Mouse (Mus musculus): ENCODE results near the gene Phactr1. TPM values are rescaled to one million over a fixed set of nuclear protein-coding genes. Genes with fewer than 3 reads are reported as not detected.

Gene Phactr1
- total RNA-seq, 1 experiment: 1.2 TPM

GRCm38 (mm10) chr13:43070971-43071370, 390.5 kb downstream of the Phactr1 start:
- no peak for DNase-seq (ENCODE audit: low read depth, low spot score)
- Histone ChIP-seq H3K27ac (ENCODE audit: insufficient read depth, low read depth, low read length, poor library complexity, severe bottlenecking) (no peak overlapping the region), H3K36me3 (ENCODE audit: control insufficient read depth, insufficient read depth, low read length, poor library complexity, severe bottlenecking) (no peaks in the 10 kb centered on the region), H3K4me3 (ENCODE audit: insufficient read depth in 1 of 2, low read depth in 1 of 2, low read length in 2 of 2, poor library complexity in 1 of 2, severe bottlenecking in 1 of 2) (no peak overlapping the region), H3K9me3 (ENCODE audit: control insufficient read depth, insufficient read depth, low read depth, low read length) (no peaks in the 10 kb centered on the region), H3K9ac (ENCODE audit: insufficient read depth, low read depth, low read length, poor library complexity, severe bottlenecking) (no peak overlapping the region), H3K4me1 (ENCODE audit: control insufficient read depth in 2 of 2, insufficient read depth in 2 of 2, low read length in 2 of 2, poor library complexity in 1 of 2) (no peaks in the 10 kb centered on the region)
- in situ Hi-C loops (cut with MboI; ENCODE audit: low sequenced_read_pairs in 2 of 2, unreplicated experiment in 2 of 2): no loop called here
- TF ChIP-seq HCFC1 (IDR thresholded peaks at IDR 0.05; ENCODE audit: borderline replicate concordance, insufficient read depth, low read length) (no peak), ZC3H11A (IDR thresholded peaks at IDR 0.05; ENCODE audit: borderline replicate concordance, low read depth, low read length) (no peak), MAFK (IDR thresholded peaks at IDR 0.05; ENCODE audit: insufficient read depth, low read depth, low read length) (no peak), CHD2 (IDR thresholded peaks at IDR 0.05; ENCODE audit: low read depth, low read length) (no peak), ZNF384 (IDR thresholded peaks at IDR 0.05; ENCODE audit: low read depth, low read length) (no peak)

- in situ Hi-C loops (cut with MboI; ENCODE audit: low sequenced_read_pairs in 2 of 2, unreplicated experiment in 2 of 2): no loop called here
- H3K9ac ChIP-seq (ENCODE audit: insufficient read depth, low read depth, low read length, poor library complexity, severe bottlenecking): no peak overlapping the region
- H3K27ac ChIP-seq (ENCODE audit: insufficient read depth, low read depth, low read length, poor library complexity, severe bottlenecking): no peak overlapping the region
- no peaks in the 10 kb centered on the region for H3K4me1 ChIP-seq (ENCODE audit: control insufficient read depth in 2 of 2, insufficient read depth in 2 of 2, low read length in 2 of 2, poor library complexity in 1 of 2)
- H3K36me3 ChIP-seq (ENCODE audit: control insufficient read depth, insufficient read depth, low read length, poor library complexity, severe bottlenecking): no peaks in the 10 kb centered on the region
- H3K9me3 ChIP-seq (ENCODE audit: control insufficient read depth, insufficient read depth, low read depth, low read length): no peaks in the 10 kb centered on the region
- no peak for DNase-seq (ENCODE audit: low read depth, low spot score)
- H3K4me3 ChIP-seq (ENCODE audit: insufficient read depth in 1 of 2, low read depth in 1 of 2, low read length in 2 of 2, poor library complexity in 1 of 2, severe bottlenecking in 1 of 2): no peak overlapping the region
- TF ChIP-seq ZC3H11A (IDR thresholded peaks at IDR 0.05; ENCODE audit: borderline replicate concordance, low read depth, low read length): no peak
- no peak for TF ChIP-seq MAFK (IDR thresholded peaks at IDR 0.05; ENCODE audit: insufficient read depth, low read depth, low read length)
- TF ChIP-seq HCFC1 (IDR thresholded peaks at IDR 0.05; ENCODE audit: borderline replicate concordance, insufficient read depth, low read length): no peak
- TF ChIP-seq CHD2 (IDR thresholded peaks at IDR 0.05; ENCODE audit: low read depth, low read length): no peak
- TF ChIP-seq ZNF384 (IDR thresholded peaks at IDR 0.05; ENCODE audit: low read depth, low read length): no peak
Measured at GRCm38 (mm10) chr13:43075456-43075855, 395.0 kb downstream of the Phactr1 start.

- in situ Hi-C loops (cut with MboI; ENCODE audit: low sequenced_read_pairs in 2 of 2, unreplicated experiment in 2 of 2): no loop called here
Measured at GRCm38 (mm10) chr13:43077485-43077884, 397.1 kb downstream of the Phactr1 start.

GRCm38 (mm10) chr13:43085226-43085625, 404.8 kb downstream of the Phactr1 start:
- Histone ChIP-seq H3K9me3 (ENCODE audit: control insufficient read depth, insufficient read depth, low read depth, low read length) (no peaks in the 10 kb centered on the region), H3K27ac (ENCODE audit: insufficient read depth, low read depth, low read length, poor library complexity, severe bottlenecking) (no peak overlapping the region), H3K9ac (ENCODE audit: insufficient read depth, low read depth, low read length, poor library complexity, severe bottlenecking) (no peak overlapping the region), H3K4me1 (ENCODE audit: control insufficient read depth in 2 of 2, insufficient read depth in 2 of 2, low read length in 2 of 2, poor library complexity in 1 of 2) (no peaks in the 10 kb centered on the region), H3K36me3 (ENCODE audit: control insufficient read depth, insufficient read depth, low read length, poor library complexity, severe bottlenecking) (no peaks in the 10 kb centered on the region), H3K4me3 (ENCODE audit: insufficient read depth in 1 of 2, low read depth in 1 of 2, low read length in 2 of 2, poor library complexity in 1 of 2, severe bottlenecking in 1 of 2) (no peak overlapping the region)
- in situ Hi-C loops (cut with MboI; ENCODE audit: low sequenced_read_pairs in 2 of 2, unreplicated experiment in 2 of 2): no loop called here
- TF ChIP-seq MAFK (IDR thresholded peaks at IDR 0.05; ENCODE audit: insufficient read depth, low read depth, low read length) (no peak), ZNF384 (IDR thresholded peaks at IDR 0.05; ENCODE audit: low read depth, low read length) (no peak), HCFC1 (IDR thresholded peaks at IDR 0.05; ENCODE audit: borderline replicate concordance, insufficient read depth, low read length) (no peak)
- DNase-seq (ENCODE audit: low read depth, low spot score): no peak

More at GRCm38 (mm10) chr13:43077485-43077884, 397.1 kb downstream of the Phactr1 start:
- Histone ChIP-seq H3K27ac (ENCODE audit: insufficient read depth, low read depth, low read length, poor library complexity, severe bottlenecking) (no peak overlapping the region), H3K4me3 (ENCODE audit: insufficient read depth in 1 of 2, low read depth in 1 of 2, low read length in 2 of 2, poor library complexity in 1 of 2, severe bottlenecking in 1 of 2) (no peak overlapping the region), H3K9ac (ENCODE audit: insufficient read depth, low read depth, low read length, poor library complexity, severe bottlenecking) (no peak overlapping the region), H3K4me1 (ENCODE audit: control insufficient read depth in 2 of 2, insufficient read depth in 2 of 2, low read length in 2 of 2, poor library complexity in 1 of 2) (no peaks in the 10 kb centered on the region), H3K36me3 (ENCODE audit: control insufficient read depth, insufficient read depth, low read length, poor library complexity, severe bottlenecking) (no peaks in the 10 kb centered on the region), H3K9me3 (ENCODE audit: control insufficient read depth, insufficient read depth, low read depth, low read length) (no peaks in the 10 kb centered on the region)
- TF ChIP-seq HCFC1 (IDR thresholded peaks at IDR 0.05; ENCODE audit: borderline replicate concordance, insufficient read depth, low read length): no peak
- TF ChIP-seq ZC3H11A (IDR thresholded peaks at IDR 0.05; ENCODE audit: borderline replicate concordance, low read depth, low read length): no peak
- no peak for TF ChIP-seq MAFK (IDR thresholded peaks at IDR 0.05; ENCODE audit: insufficient read depth, low read depth, low read length)
- TF ChIP-seq CHD2 (IDR thresholded peaks at IDR 0.05; ENCODE audit: low read depth, low read length): no peak
- no peak for TF ChIP-seq ZNF384 (IDR thresholded peaks at IDR 0.05; ENCODE audit: low read depth, low read length)
- DNase-seq (ENCODE audit: low read depth, low spot score): no peak

- H3K9ac ChIP-seq (ENCODE audit: insufficient read depth, low read depth, low read length, poor library complexity, severe bottlenecking): no peak overlapping the region
- peak; percentile 26 for DNase-seq (ENCODE audit: low read depth, low spot score)
- H3K9me3 ChIP-seq (ENCODE audit: control insufficient read depth, insufficient read depth, low read depth, low read length): no peaks in the 10 kb centered on the region
- H3K4me1 ChIP-seq (ENCODE audit: control insufficient read depth in 2 of 2, insufficient read depth in 2 of 2, low read length in 2 of 2, poor library complexity in 1 of 2): no peaks in the 10 kb centered on the region; a peak in 1 of 4 replicates
- in situ Hi-C loops (cut with MboI; ENCODE audit: low sequenced_read_pairs in 2 of 2, unreplicated experiment in 2 of 2): no loop called here
- H3K27ac ChIP-seq (ENCODE audit: insufficient read depth, low read depth, low read length, poor library complexity, severe bottlenecking): no peak overlapping the region
- no peak overlapping the region for H3K4me3 ChIP-seq (ENCODE audit: insufficient read depth in 1 of 2, low read depth in 1 of 2, low read length in 2 of 2, poor library complexity in 1 of 2, severe bottlenecking in 1 of 2)
- 0 out of 2 replicates have a peak, but pooled peaks have one; percentile 28 for TF ChIP-seq ZC3H11A (IDR thresholded peaks at IDR 0.05; ENCODE audit: borderline replicate concordance, low read depth, low read length)
- no peak for TF ChIP-seq ZNF384 (IDR thresholded peaks at IDR 0.05; ENCODE audit: low read depth, low read length)
- H3K36me3 ChIP-seq (ENCODE audit: control insufficient read depth, insufficient read depth, low read length, poor library complexity, severe bottlenecking): no peaks in the 10 kb centered on the region
Measured at GRCm38 (mm10) chr13:43094365-43094764, 413.9 kb downstream of the Phactr1 start.
